Mouse (Mus musculus): Measurements from ENCODE around the gene Mink1.

Mink1 gene

GRCm38 (mm10) chr11:70562287-70562994 lies at the start of gene Mink1:
TSS of gene Mink1 (plus strand) at chr11:70562881.
- under 1% methylated on average over 56 of the region's 57 CpGs for WGBS

- 60% methylated on average over 11 of the region's 11 CpGs for WGBS
Measured at GRCm38 (mm10) chr11:70513520-70513919, 49.2 kb upstream of the Mink1 start.

- WGBS = 93% methylated on average over 7 of the region's 7 CpGs
Measured at GRCm38 (mm10) chr11:70514288-70514687, 48.4 kb upstream of the Mink1 start, which contains the start of gene Vmo1. TSS of gene Vmo1 (minus strand) at chr11:70514616.

GRCm38 (mm10) chr11:70516352-70516751 lies 46.3 kb upstream of the Mink1 start:
- WGBS = 18% methylated on average over 2 of the region's 2 CpGs

DNA sequence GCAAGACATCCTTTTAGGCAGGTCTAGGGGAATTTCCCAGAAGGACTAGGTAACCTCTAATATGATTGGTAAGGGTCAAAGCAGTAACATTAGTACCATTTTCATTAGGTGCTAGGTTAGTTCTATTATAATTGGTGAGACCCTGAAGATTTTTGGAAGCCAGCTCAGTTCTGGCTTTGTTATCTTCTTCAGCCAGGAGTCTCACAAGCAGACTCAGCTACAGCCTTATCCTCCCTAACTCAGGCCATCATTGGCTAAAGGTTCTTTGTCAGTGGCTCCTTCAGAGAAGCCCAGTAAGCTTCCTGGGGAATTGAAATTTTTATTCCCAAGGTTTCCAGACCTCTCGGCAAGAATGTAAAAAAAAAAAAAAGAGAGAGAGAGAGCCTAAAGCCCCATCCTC lies 44.2 kb upstream of the Mink1 start:
- WGBS = 87% methylated on average over 1 of the region's 1 CpGs

GRCm38 (mm10) chr11:70518923-70519322 lies 43.8 kb upstream of the Mink1 start, which contains the start of gene Gltpd2:
TSS of gene Gltpd2 (plus strand) at chr11:70519196.
- WGBS = 87% methylated on average over 10 of the region's 10 CpGs

- 28% methylated on average over 41 of the region's 41 CpGs for whole genome bisulfite sequencing
Measured at GRCm38 (mm10) chr11:70520178-70520769, 42.4 kb upstream of the Mink1 start.

DNA sequence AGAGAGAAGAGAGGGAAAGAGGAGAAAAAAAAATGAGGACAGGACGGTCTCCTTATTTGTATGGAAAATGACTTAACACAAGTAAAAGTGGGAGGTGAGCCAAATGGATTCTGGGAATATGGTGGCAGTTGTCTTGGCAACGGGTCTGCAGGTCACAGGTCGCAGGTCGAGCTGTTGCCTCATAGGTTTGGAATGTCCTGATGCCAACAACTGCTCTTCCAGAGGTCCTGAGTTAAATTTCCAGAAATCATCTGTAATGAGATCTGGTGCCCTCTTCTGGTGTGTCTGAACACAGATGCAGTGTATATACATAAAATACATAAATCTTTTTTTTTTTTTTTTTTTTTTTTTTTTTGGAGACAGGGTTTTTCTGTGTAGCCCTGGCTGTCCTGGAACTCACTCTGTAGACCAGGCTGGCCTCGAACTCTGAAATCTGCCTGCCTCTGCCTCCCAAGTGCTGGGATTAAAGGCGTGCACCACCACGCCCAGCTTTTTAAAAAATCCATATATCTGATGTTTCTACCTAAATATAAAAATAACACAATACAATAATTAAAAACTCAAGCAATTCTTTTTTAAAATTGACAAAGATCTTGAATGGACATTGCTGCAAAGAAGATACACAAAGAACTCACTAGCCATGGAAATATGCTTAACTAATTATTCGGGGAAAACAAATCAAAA lies 39.2 kb upstream of the Mink1 start:
- 88% methylated on average over 8 of the region's 8 CpGs for WGBS

DNA sequence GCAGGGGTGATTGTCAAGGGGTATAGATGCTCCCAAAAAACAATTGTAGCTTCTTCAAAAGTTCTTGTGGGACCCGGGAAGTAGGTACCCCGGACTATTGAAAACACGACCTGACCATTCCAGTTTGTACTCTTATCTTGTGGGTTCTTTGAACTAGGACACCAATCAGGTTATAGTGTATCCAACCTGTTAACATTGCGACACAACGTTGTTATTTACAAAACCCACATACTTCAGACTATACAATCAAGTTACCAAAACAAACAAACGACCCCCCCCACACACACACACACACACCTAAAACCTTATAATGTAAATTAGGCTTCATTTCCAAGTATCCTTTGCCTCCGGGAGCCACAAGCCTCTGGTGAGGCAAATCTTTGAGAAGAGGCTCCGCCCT lies 37.9 kb upstream of the Mink1 start:
- WGBS = 3% methylated on average over 8 of the region's 8 CpGs

DNA sequence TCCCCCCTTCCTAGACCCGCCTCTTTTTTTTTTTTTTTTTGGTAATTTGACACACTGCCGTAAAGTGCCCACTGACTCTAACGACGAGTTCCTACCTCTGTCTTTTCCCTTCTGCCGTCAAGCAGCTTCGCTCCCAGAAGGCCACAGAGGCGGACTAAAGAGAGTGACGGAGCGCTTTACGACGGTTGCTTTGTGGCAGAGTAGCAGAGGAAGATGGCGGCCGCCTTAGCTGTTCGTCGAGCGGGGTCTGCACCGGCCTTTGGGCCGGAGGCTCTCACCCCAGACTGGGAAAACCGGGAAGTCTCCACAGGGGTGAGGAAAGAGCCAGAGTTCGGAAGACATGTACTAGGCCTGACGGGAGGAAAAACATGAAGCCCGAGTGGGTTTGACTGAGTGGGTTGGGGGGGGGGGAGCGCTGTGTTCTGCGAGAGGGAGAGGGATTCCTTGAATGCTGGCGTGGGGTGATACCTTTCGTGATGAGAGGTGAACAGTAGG lies 37.5 kb upstream of the Mink1 start, which contains the start of gene Psmb6:
Gene Psmb6, plus strand, starts transcription at position 184 of the 495 bp plus-strand sequence.
- WGBS = under 1% methylated on average over 25 of the region's 26 CpGs

- WGBS = under 1% methylated on average over 12 of the region's 12 CpGs
Measured at GRCm38 (mm10) chr11:70525726-70526125, 37.0 kb upstream of the Mink1 start.

DNA sequence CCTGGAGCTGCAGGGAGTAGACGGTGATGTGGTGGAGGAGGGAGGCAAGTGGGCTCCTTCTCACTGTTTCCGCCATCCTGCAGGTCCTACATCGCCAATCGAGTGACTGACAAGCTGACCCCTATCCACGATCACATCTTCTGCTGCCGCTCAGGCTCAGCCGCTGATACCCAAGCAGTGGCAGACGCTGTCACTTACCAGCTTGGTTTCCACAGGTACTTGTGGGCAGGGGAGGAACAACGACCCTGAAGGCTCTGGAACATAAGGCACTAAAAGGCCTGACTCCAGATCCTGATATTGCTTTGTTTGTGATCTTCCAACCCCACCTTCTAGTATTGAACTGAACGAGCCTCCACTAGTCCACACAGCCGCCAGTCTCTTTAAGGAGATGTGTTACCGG lies 36.5 kb upstream of the Mink1 start:
- WGBS = 86% methylated on average over 12 of the region's 12 CpGs

- 83% methylated on average over 7 of the region's 7 CpGs for WGBS
Measured at GRCm38 (mm10) chr11:70528610-70529009, 34.1 kb upstream of the Mink1 start.

DNA sequence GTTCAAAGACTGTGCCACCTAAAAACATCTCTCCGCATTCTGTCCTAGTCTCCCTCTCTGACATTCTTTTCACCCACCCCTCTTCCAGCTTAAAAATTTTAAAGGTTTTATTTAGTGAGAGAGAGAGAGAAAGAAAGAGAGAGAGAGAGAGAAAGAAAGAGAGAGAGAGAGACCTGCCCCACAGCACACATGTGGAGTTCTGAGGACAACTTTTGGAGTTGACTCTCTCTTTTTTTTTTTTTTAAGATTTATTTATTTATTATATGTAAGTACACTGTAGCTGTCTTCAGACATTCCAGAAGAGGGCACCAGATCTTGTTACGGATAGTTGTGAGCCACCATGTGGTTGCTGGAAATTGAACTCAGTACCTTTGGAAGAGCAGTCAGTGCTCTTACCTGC lies 31.6 kb upstream of the Mink1 start:
- WGBS = 79% methylated on average over 2 of the region's 2 CpGs

- WGBS = 83% methylated on average over 6 of the region's 6 CpGs
Measured at GRCm38 (mm10) chr11:70532839-70533238, 29.8 kb upstream of the Mink1 start, which contains the start of gene Gm40193. TSS of gene Gm40193 (minus strand) at chr11:70532939.

DNA sequence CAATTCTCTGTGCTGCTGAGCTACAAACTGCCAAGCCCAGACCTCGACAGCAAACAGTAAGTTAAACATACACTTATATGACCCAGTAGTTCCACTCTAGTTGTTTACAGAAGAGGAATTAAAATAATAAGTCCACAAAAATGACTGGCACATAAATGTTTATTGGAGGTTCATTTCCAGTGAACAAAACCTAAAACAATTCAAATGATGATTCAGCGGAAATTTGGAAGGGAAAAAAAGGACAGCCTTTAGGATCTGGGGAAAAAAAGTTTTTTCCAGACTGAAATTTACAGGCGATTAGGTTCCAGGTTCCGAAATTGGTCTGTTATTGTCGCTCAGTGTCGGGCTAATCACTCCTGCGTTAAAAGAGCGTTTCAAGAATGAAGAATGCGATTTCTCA lies 23.3 kb upstream of the Mink1 start:
- 9% methylated on average over 9 of the region's 9 CpGs for WGBS

DNA sequence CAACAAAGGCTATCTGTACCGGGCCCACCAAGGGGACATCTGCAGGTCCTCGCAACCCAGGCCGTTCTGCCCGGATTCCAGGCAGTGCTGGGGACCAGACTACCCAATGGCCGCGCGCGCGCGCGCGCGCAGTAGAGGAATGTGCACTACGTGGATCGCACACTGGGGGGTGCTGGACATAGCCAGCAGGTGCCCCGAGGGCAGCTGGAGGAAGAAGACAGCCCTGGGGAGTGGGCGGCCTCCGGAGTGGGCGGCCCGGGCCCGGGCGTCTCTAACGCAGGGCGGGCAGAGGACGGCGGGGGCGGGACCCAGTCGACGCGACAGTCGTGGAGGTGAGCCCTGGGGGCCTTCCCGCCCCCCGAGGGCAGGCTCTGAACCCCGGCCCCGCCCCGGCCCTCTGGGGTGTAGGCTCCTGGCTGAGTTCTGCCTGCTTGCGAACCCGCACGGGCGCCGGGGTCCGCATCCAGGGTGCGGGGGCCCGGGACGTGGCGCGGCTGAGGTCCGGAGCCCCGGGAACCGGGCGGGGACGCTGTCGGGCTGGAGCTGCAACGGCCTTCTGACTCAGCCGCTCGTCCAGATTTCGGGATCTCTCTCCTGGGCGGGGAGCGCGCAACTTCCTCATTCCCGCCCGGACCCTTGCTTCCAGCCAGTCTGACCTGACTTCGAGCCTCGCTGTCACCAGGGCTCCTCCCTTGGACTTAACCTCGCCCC lies 22.6 kb upstream of the Mink1 start, which contains the start of gene Pld2:
Gene Pld2, plus strand, starts transcription at position 188 of the 711 bp plus-strand sequence.
- under 1% methylated on average over 64 of the region's 65 CpGs for WGBS

- WGBS = 92% methylated on average over 7 of the region's 7 CpGs
Measured at GRCm38 (mm10) chr11:70540928-70541327, 21.8 kb upstream of the Mink1 start.

DNA sequence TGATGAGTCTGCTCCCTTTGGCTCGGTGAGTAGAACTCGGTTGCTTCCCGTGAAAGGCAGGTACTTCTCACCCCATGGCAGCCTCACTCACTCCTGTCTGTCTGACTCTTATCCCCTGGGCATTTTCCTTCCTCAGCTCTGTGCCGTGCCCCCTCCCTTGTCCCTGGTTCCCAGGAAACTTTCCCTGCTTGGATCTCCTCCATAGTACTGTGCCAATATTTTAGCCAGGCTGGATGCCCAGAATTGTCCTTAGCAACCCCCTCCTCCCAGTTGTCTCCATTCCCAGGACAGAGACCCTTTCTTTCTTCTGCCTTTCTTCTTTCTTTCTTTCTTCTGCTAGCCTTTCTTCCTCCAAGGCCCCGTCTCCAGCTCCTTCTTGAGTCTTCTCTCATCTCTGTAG lies 21.3 kb upstream of the Mink1 start:
- 68% methylated on average over 5 of the region's 5 CpGs for WGBS

DNA sequence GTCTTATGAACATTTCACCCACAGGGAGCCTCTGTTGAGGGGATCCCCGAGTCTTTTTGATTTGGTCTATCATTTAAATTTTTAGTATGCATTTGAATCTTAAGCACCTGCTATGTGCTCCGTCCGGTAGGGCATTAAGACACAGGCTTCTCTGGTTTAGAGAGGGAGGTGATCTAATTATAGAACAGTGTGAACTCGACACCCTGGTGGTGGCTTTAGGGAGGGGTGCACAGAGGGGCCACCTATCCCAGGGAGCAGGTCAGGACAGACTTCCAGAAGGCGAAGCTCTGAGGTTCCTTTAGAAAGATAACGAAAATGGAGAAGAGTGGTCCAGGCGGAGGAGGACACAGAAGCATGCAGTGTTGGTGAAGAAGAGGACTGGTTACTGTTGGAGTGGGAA lies 18.2 kb upstream of the Mink1 start:
- 77% methylated on average over 7 of the region's 7 CpGs for WGBS

GRCm38 (mm10) chr11:70551526-70551925 lies 11.2 kb upstream of the Mink1 start:
- WGBS = 90% methylated on average over 8 of the region's 8 CpGs

DNA sequence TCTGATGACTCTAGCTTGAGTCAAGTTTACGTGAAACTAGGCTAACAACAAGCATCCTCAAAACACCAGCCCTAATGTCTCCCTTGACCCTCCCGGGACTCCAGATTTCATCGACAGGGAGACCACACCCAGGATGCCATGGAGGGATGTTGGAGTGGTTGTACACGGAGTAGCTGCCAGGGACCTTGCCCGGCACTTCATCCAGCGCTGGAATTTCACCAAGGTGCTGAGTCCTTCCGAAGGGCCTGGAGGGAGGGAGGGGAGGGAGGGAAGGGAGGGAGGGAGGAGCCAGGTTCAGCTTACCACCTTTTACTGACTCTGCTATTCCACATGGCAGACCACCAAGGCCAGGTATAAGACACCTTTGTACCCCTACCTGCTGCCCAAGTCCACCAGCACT lies 8.7 kb upstream of the Mink1 start:
- WGBS = 64% methylated on average over 7 of the region's 7 CpGs
